Mouse (Mus musculus) heart, adult 11 months (tissue): Measurements from ENCODE around the gene Myo1a.

Experiments used
- DNase-seq: peaks from one replicate; pipeline ENCODE4 v3.0.0; 2022

Myo1a gene

GRCm38 (mm10) chr10:127730933-127731310, 26.0 kb downstream of the Myo1a start:
- no peak for DNase-seq

- DNase-seq = no peak
Observed at GRCm38 (mm10) chr10:127731397-127731796, 26.4 kb downstream of the Myo1a start.

DNA sequence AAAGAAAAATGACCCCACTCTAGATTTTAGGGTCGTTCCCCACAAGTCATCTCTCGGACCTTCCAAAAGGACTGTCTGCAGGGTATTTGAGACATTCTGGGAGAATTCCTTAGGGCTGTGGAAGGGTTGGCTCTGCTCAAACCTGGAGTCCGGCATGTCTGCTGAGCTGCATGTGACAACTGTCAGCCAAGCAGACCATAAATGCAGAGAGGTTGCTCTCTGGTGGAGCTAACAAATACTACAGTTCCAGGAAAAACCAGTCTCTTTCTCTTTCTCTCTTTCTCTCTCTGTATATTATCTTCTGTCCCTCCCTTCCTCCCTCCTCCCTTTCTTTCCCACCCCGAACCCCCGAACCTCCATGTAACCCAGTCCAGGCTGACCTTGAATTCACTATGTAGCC, 29.5 kb downstream of the Myo1a start:
- DNase-seq = no peak

GRCm38 (mm10) chr10:127736266-127736665, 31.3 kb downstream of the Myo1a start:
- DNase-seq = peak; percentile 85

DNA sequence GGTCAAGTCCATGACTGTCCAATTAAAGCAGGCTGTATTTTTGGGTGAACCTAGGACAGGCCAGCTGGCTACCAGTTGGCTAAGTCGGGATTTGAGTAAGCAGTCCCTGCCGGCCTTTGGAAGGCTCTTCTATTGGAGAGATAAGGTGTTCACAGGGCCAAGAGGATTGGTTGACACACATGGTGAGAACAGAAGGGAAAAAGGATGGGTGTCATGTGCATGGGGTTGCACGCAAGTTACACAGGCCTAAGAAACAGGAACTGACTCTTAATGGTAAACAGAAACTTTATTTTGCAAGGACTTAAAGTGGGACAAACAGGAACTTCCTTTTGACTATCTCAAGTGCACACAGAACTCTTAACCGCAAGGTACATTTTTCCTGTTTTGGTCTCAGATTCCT, 31.9 kb downstream of the Myo1a start:
- DNase-seq = peak; percentile 91

DNA sequence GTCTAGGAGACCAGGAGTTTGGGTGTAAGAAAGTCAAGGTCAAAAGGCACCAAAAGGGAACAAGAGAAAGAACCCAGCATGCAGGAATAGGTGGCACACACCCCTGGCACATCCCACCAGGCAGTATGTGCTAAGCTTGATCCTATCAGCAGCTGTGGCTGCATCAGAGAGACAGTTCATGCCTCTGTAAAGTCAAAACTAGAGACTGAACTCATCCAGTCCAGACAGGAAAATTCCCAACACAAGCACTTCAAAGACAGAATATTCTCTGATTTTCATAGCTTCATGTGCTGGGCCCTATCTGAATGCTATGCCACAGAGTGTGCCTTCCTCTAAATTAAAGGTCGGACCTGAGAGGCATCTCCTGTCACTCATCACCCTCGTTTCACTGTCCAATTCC, 32.6 kb downstream of the Myo1a start:
- no peak for DNase-seq

DNA sequence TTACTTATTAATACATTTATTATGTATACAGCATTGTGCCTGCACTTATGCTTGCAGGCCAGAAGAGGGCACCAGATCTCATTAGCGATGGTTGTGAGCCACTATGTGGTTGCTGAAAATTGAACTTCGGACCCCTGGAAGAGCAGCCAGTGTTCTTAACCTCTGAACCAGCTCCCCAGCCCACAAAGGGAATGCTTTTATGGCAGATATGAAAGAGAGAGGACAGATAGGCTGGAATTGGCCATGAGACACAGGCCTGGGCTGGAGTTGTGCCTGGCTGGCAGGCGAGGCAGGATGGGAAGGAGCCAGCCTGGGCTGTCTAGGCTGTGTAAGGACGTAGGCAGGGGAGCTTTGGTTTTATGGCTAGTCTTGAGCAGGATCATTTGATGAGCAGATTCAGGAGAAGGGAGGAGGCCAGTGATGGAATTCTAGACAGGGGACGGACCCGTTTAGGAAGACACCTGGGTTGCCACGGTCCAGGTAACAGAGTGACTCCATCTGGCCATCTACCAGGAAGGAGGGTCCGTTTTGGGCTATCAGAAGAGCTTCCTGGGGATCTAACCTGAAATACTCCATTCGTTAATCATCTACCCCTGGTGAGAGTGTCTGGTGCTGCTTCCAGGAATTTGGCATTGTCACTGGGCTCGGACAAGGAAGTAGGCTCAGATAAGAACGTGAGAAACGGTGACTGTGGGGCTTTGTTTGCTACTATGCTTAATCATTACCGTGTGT, 33.3 kb downstream of the Myo1a start:
- DNase-seq = peak; percentile 94

DNA sequence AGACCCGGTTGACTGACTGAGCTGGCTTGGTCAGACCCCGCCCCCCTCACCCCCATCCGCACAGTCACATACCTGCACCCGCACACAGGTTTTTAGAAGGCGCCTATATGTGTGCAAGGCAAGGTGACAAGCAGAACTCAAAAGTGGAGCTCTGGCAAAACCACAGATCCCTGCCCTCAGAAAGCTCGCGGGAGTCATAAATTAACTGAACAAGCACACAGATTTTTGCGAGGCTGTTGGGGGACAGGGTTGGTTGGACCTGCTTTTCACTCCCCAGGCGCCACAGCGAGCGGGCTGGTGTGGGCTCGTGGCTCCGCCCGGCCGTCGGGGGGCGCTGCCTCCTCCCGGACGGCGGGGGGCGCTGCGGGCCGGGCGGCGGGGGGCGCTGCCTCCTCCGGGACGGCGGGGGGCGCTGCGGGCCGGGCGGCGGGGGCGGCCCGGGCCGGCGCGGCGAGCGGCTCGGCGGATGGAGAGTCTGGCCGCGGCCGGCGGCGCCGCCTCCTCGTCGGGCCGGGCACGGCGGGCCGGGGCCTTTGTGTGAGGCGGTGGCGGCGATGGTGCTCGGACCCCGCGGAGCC, 34.2 kb downstream of the Myo1a start, which contains the start of gene Zbtb39:
TSS of gene Zbtb39 (plus strand) at position 456 of the 578 bp plus-strand sequence.
- peak; percentile 98 for DNase-seq

GRCm38 (mm10) chr10:127739661-127740161, 34.7 kb downstream of the Myo1a start:
- no peak for DNase-seq

DNA sequence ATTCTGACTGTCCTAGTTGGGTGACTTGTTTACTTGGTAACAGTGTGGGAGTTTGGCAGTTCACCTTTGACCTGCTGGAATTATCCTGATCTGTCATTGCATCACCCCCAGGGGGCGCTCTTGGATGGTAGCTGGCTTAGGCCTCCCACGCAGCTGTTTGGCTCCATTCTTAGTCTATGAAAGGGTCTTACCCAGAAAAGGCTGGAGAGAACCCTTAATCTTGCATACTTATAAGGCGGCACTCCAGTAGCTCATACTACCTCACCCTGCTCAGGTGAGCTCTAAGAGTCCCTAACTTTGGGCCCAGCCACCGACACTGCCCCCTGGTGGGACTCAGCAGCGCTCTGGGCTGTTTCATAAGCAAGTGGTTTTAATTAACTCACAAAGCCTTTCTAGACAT, 39.7 kb downstream of the Myo1a start:
- no peak for DNase-seq

GRCm38 (mm10) chr10:127745886-127746285, 40.9 kb downstream of the Myo1a start:
- no peak for DNase-seq

DNA sequence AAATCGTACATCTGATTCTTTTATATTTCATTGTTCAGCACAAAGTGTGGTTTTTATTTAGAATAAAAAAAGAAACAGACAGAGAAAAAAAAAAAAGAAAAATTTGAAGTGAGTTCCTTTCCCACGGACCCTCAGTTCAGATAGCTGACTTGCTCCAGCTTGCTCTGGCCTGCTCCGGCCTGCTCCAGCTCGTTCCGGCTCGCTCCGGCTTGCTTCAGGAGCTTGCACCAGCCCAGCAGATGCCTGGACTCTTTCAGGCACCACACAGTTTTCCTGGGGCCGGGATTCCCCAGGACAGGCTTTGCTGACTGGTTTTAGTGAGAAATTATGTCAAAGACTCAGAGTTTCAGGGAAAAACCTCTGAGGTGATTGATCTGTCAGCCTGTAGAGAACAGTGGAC, 42.3 kb downstream of the Myo1a start:
- DNase-seq = no peak

DNA sequence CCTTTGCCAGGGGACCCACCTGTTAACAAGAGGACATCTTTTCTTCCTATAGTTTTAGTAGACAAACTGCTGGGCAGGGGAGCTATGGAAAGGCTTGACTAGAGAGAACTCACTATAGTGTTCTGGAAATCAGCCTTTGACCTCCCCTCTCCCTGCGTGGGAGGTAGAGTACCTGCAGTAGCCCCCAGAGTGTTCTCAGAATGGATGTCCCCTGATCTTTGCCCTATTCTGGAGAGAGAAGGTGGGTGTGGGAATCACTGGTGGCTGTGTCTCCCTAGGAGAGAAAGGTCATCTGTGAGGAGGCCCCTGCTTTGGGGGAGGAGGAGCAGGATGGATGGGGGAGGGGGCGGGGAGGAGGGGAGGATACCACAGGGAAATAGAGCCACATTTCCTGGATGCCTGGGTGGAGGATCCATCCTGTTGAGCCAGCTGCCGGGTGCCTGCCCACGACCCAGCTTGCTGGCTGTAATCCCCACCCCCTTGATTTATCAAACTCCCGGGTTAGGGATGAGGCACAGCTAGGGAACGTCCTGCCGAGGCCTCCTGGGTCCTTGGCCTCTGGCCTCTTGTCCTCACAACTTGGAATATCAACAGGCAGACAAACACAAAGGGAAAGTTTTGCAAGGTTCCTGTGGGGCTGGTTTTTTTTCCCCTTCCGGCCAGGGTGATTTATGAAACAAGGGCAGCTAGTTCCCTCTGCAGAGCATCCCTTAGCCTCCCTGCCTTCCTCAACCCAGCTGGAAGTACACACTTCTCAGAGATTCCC, 44.1 kb downstream of the Myo1a start:
- peak; percentile 98 for DNase-seq

DNA sequence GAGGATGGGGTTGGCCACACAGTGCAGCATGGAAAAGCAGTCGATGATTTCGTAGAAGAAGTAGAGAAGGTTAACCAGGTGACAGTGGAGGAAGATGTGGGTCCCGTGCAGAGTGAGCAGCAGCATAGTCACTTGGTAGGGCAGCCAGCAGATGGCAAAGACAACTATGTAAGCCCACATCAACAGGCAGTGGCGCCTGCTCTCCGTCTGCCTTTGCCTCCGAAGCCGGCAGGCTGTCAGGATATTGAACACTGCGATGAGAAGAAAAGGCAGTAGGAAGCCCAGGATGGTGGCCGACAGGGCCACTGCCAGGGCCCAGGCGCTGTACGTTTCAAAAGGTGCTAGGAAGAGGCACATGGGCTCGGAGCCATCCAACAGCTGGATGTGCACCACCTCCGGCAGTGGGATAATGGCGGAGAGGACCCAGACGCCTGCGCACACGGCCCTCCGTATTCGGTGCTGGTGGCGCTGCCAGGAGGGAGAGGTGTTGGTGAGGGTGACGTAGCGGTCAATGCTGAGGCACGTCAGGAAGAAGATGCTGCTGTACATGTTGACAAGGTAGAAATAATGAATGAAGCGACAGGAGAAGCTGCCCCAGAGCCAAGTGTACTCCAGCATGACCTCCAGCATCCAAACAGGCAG, 45.3 kb downstream of the Myo1a start:
- DNase-seq = peak; percentile 92

GRCm38 (mm10) chr10:127751548-127751947, 46.6 kb downstream of the Myo1a start, which contains the start of gene Gpr182:
TSS of gene Gpr182 (minus strand) at chr10:127751732.
- DNase-seq = peak; percentile 98

GRCm38 (mm10) chr10:127754566-127755166, 49.7 kb downstream of the Myo1a start:
- DNase-seq = peak; percentile 94

- peak; percentile 93 for DNase-seq
Observed at GRCm38 (mm10) chr10:127755246-127755645, 50.3 kb downstream of the Myo1a start.

- DNase-seq = peak; percentile 97
Observed at GRCm38 (mm10) chr10:127755770-127756468, 50.9 kb downstream of the Myo1a start.

DNA sequence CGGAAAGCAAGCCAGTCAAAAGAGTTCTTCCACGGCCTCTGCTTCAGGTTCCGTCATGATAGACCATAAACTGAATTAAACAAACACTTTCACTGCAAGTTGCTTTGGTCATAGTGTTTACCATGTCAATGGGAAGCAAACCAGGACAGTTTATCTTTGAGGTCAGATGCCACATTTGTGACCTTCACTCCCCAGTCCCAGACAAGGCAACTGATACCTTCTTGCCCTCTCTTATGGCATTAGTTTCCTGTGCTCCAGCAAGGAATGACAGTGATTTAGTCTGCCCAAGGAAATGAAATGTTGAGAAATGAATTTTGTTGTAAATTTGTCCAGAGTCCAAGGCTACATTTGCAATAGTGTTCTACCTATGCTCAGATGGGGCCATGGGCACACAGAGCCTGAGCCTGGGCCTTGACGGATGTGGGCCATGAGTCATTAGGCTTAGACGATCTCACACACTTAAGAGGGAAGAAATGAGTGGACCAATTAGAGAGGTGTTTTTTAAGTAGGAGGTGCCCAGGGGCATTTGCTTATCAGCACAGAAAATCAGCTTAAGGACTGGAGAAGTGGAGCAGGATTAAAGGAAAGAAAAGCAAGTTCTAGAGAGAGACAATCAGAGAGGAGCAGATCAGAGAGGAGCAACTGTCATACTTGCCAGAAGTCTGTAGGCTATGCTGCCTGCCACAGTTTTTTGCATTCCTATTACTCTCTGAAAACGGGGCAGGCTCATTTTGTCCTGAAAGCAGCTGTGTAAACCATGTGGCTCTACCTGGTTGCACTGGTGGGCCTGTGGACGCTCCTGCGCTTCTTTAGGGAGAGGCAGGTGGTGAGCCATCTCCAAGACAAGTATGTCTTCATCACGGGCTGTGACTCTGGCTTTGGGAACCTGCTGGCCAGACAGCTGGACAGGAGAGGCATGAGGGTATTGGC, 54.5 kb downstream of the Myo1a start, which contains the start of the genes Rdh1 and Rdh16f1:
TSS of gene Rdh1 (plus strand) at position 541 of the 930 bp plus-strand sequence.
TSS of gene Rdh16f1 (plus strand) at position 607 of the 930 bp plus-strand sequence.
- peak; percentile 74 for DNase-seq

DNA sequence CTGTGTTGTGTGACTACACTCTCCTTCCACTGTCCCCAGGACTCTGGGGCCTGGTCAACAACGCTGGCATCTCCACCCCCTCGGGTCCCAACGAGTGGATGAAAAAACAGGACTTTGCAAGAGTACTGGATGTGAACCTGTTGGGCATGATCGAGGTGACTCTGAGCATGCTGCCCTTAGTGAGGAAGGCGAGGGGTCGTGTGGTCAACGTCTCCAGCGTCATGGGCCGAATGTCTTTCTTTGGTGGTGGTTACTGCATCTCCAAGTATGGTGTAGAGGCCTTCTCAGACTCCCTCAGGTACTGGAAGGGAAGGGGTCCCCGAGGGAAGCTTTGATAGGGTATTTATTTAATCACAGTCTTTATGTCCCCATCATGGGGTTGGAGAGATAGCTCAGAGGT, 58.0 kb downstream of the Myo1a start:
- DNase-seq = peak; percentile 85
